In genomic region chr6:95719791-95720190, GRCm38 (mm10) we compare ENCODE assay signal across 19 mouse cellular contexts. TPM values are rescaled to one million over a fixed set of nuclear protein-coding genes. Genes with fewer than 3 reads are reported as not detected.
DNase-seq lines count a peak whose midpoint lies in the region; ATAC-seq and TF ChIP-seq lines count a peak whose summit lies in the region.
"Had no signal": no experiment of that assay in that cellular context is flagged by ENCODE, and none has a peak within 500 bp of the region (broad histone marks: within the 10 kb centered on the region; RNA-seq: fewer than 3 reads in every experiment).

No protein-coding gene starts in this region.

- H3K36me3 ChIP-seq in heart, embryonic 10.5 days: no peaks in the 10 kb centered on the region
- no peaks in the 10 kb centered on the region for H3K36me3 ChIP-seq in intestine, postnatal 0 days (ENCODE audit: control insufficient read depth, insufficient read depth)
- H3K36me3 ChIP-seq: embryonic facial prominence, embryonic 13.5 days; embryonic facial prominence, embryonic 15.5 days; forebrain, embryonic 10.5 days; forebrain, embryonic 12.5 days had no signal

- no peak for ATAC-seq in intestine, postnatal 0 days

- TF ChIP-seq CTCF in intestine, postnatal 0 days (IDR thresholded peaks at IDR 0.05; ENCODE audit: low read depth): no peak

- H3K4me3 ChIP-seq in heart, embryonic 10.5 days: no peak overlapping the region
- H3K4me3 ChIP-seq in intestine, postnatal 0 days (ENCODE audit: low read depth, low read length): no peak overlapping the region

- H3K27ac ChIP-seq in heart, embryonic 10.5 days: no peak overlapping the region
- no peak overlapping the region for H3K27ac ChIP-seq in intestine, postnatal 0 days (ENCODE audit: low read depth, low read length)
- H3K27ac ChIP-seq: embryonic facial prominence, embryonic 13.5 days; embryonic facial prominence, embryonic 15.5 days; forebrain, embryonic 12.5 days had no signal

- WGBS in heart, embryonic 10.5 days: 72% methylated on average over 3 of the region's 3 CpGs
- WGBS in intestine, postnatal 0 days: 94% methylated on average over 3 of the region's 3 CpGs

- no peak overlapping the region for H3K9ac ChIP-seq in intestine, postnatal 0 days (ENCODE audit: low read depth, low read length)
- H3K9ac ChIP-seq: embryonic facial prominence, embryonic 15.5 days; forebrain, embryonic 12.5 days had no signal

- H3K9me3 ChIP-seq in heart, embryonic 10.5 days: no peaks in the 10 kb centered on the region
- no peaks in the 10 kb centered on the region for H3K9me3 ChIP-seq in intestine, postnatal 0 days (ENCODE audit: control insufficient read depth)
- H3K9me3 ChIP-seq: embryonic facial prominence, embryonic 13.5 days; embryonic facial prominence, embryonic 15.5 days; forebrain, embryonic 10.5 days; forebrain, embryonic 12.5 days had no signal

- intact Hi-C loops in heart, postnatal 10 days (cut with DNase I): loop anchor here (10.0 kb wide), 1 partner anchor 605 kb away; the partner anchor contains the start of gene Kbtbd8

- no peak overlapping the region for H3K4me2 ChIP-seq in intestine, postnatal 0 days (replicated peaks; ENCODE audit: low read depth)

- peak; percentile 36 for DNase-seq in heart, embryonic 10.5 days (ENCODE audit: low spot score)
- no peak for DNase-seq in heart, postnatal 10 days
- DNase-seq in retina, embryonic 14.5 days (ENCODE audit: low spot score): peak; percentile 72
- peak; percentile 82 for DNase-seq in retina, postnatal 1 day
- DNase-seq: adrenal gland, adult 2 months; adrenal gland, postnatal 10 days; adrenal gland, postnatal 25 days; cerebellum, adult 11 months; cerebellum, adult 18-20 months; cerebellum, adult 8-10 months; cerebellum, adult 9-11 months; cerebellum, postnatal 14 days; cerebellum, postnatal 36 days; embryo, embryonic 11 days had no signal

- peaks cover 32% of the 10 kb centered on the region for H3K4me1 ChIP-seq in heart, embryonic 10.5 days
- H3K4me1 ChIP-seq in intestine, postnatal 0 days (replicated peaks; ENCODE audit: control insufficient read depth, insufficient read depth, low read length): no peaks in the 10 kb centered on the region

- no peaks in the 10 kb centered on the region for H3K27me3 ChIP-seq in heart, embryonic 10.5 days (ENCODE audit: insufficient read depth, poor library complexity, severe bottlenecking)
- no peaks in the 10 kb centered on the region; the same call in 1 of the 2 replicates for H3K27me3 ChIP-seq in intestine, postnatal 0 days (replicated peaks; ENCODE audit: control insufficient read depth, insufficient read depth, low read length)
- H3K27me3 ChIP-seq: embryonic facial prominence, embryonic 13.5 days; embryonic facial prominence, embryonic 15.5 days; forebrain, embryonic 12.5 days had no signal

RNA-seq across cellular contexts. Expression of gene Suclg2, which starts 1.2 kb away (rescaled TPM):
- 76.4 and 90.3 TPM in 2 replicates for polyA plus RNA-seq in heart, embryonic 10.5 days (2016; fragmentation: Nextera tagmentation; extraction: Ambion mirVana)
- total RNA-seq in heart, postnatal 10 days (2021): 100 to 1,000 TPM in 1 of 2 experiments, 10 to 100 TPM in 1; 98.0 to 106 TPM
- polyA plus RNA-seq in intestine, postnatal 0 days (2015; fragmentation: Nextera tagmentation; extraction: Ambion mirVana): 77.3 and 78.1 TPM in 2 replicates

Comparison
In these comparisons a context has a peak if more than half of its experiments do, and no peak if none do; other contexts are left out.
1. DNase-seq: peak in heart, embryonic 10.5 days (single experiment), retina, embryonic 14.5 days (single experiment) and retina, postnatal 1 day (single experiment); none in heart, postnatal 10 days (0 of 2).